In the genomic region with DNA sequence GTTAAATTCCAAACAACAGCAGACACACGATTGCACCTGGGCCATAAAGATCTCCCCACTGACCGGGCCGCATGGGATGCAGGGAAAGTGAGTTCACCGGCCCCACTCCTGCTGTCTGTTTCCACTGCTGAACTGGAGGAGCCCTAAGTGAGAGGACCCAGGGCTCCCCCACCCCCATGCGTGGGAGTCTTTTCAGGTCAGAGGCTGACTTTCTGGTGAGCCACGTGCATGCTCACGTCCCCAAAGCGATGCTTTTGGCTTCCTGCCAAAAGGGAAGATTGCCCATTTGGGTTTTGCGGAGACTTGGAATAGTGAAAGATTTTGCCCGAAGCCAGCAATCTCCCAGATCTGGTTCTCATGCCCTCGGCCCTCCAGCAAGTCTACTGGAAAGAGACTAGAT, we compare ENCODE assay signal across 9 mouse cellular contexts. TPM values are rescaled to one million over a fixed set of nuclear protein-coding genes. Genes with fewer than 3 reads are reported as not detected.
A peak's percentile ranks its signal among the peaks of the same experiment; 100 is the strongest.
DNase-seq lines count a peak whose midpoint lies in the region; ATAC-seq and TF ChIP-seq lines count a peak whose summit lies in the region.
"Had no signal": no experiment of that assay in that cellular context is flagged by ENCODE, and none has a peak within 500 bp of the region (broad histone marks: within the 10 kb centered on the region; RNA-seq: fewer than 3 reads in every experiment).

No protein-coding gene starts in this region.

- peaks cover 13% of the 10 kb centered on the region; the same call in 1 of the 2 replicates for H3K27me3 ChIP-seq in forebrain, embryonic 14.5 days (replicated peaks; ENCODE audit: control insufficient read depth, insufficient read depth, low read length)
- peaks cover 56% of the 10 kb centered on the region for H3K27me3 ChIP-seq in forebrain, embryonic 12.5 days
- peaks cover 59% of the 10 kb centered on the region for H3K27me3 ChIP-seq in heart, embryonic 10.5 days (ENCODE audit: insufficient read depth, poor library complexity, severe bottlenecking)
- H3K27me3 ChIP-seq in limb, embryonic 13.5 days, result peaks cover 24% of the 10 kb centered on the region

- no peak overlapping the region for H3K27ac ChIP-seq in forebrain, embryonic 14.5 days (ENCODE audit: low read depth, low read length)
- no peak overlapping the region for H3K27ac ChIP-seq in forebrain, embryonic 12.5 days
- H3K27ac ChIP-seq in heart, embryonic 10.5 days, result peak overlapping the region; percentile 48
- H3K27ac ChIP-seq in limb, embryonic 13.5 days, result peak overlapping the region; percentile 49; the same call in 1 of the 2 replicates

- H3K9me3 ChIP-seq in forebrain, embryonic 14.5 days (replicated peaks; ENCODE audit: control insufficient read depth, low read length), result no peaks in the 10 kb centered on the region
- H3K9me3 ChIP-seq in forebrain, embryonic 12.5 days, result no peaks in the 10 kb centered on the region
- no peaks in the 10 kb centered on the region for H3K9me3 ChIP-seq in heart, embryonic 10.5 days
- no peaks in the 10 kb centered on the region for H3K9me3 ChIP-seq in limb, embryonic 13.5 days

- DNase-seq in forebrain, embryonic 14.5 days (ENCODE audit: low spot score), result peak; percentile 60
- peak; percentile 37 to 40 for DNase-seq in lung, postnatal 4 days
- DNase-seq in lung, adult 2 months, result no peak
- DNase-seq in heart, embryonic 10.5 days (ENCODE audit: low spot score), result no peak
- DNase-seq in spleen, postnatal 10 days (ENCODE audit: low spot score in 2 of 2), result no peak
- no peak for DNase-seq in thymus, postnatal 25 days
- DNase-seq: thymus, adult 2 months had no signal

- no peak overlapping the region for H3K4me3 ChIP-seq in forebrain, embryonic 14.5 days (ENCODE audit: low read depth, low read length)
- no peak overlapping the region for H3K4me3 ChIP-seq in forebrain, embryonic 12.5 days (replicated peaks)
- H3K4me3 ChIP-seq in lung, adult 2 months (replicated peaks; ENCODE audit: extremely low read depth, low read depth, low read length), result no peak overlapping the region
- H3K4me3 ChIP-seq in heart, embryonic 10.5 days, result 0 out of 2 replicates have a peak overlapping the region, but pooled peaks have one; percentile 22
- H3K4me3 ChIP-seq in limb, embryonic 13.5 days, result peak overlapping the region; percentile 34

- H3K4me1 ChIP-seq in forebrain, embryonic 14.5 days (ENCODE audit: control insufficient read depth, insufficient read depth, low read length), result peaks cover 17% of the 10 kb centered on the region
- H3K4me1 ChIP-seq in forebrain, embryonic 12.5 days, result peaks cover 18% of the 10 kb centered on the region
- peaks cover 3% of the 10 kb centered on the region for H3K4me1 ChIP-seq in lung, adult 2 months (ENCODE audit: control insufficient read depth, insufficient read depth, low read length)
- H3K4me1 ChIP-seq in heart, embryonic 10.5 days, result peaks cover 63% of the 10 kb centered on the region
- H3K4me1 ChIP-seq in limb, embryonic 13.5 days, result peaks cover 78% of the 10 kb centered on the region

- WGBS in forebrain, embryonic 14.5 days, result 9% methylated on average over 11 of the region's 11 CpGs
- WGBS in forebrain, embryonic 12.5 days, result 27% methylated on average over 11 of the region's 11 CpGs
- WGBS in lung, adult 2 months, result 20% methylated on average over 11 of the region's 11 CpGs
- 22% methylated on average over 11 of the region's 11 CpGs for WGBS in heart, embryonic 10.5 days
- WGBS in limb, embryonic 13.5 days, result under 1% methylated on average over 11 of the region's 11 CpGs

- no peak overlapping the region for H3K9ac ChIP-seq in forebrain, embryonic 14.5 days (ENCODE audit: low read length)
- no peak overlapping the region for H3K9ac ChIP-seq in forebrain, embryonic 12.5 days
- H3K9ac ChIP-seq in limb, embryonic 13.5 days, result peak overlapping the region; percentile 39

- H3K4me2 ChIP-seq in forebrain, embryonic 14.5 days (ENCODE audit: low read length), result no peak overlapping the region
- H3K4me2 ChIP-seq in forebrain, embryonic 12.5 days, result no peak overlapping the region
- H3K4me2 ChIP-seq in limb, embryonic 13.5 days (replicated peaks), result peak overlapping the region; percentile 54

- no peak for TF ChIP-seq CTCF in lung, adult 2 months (IDR thresholded peaks at IDR 0.05; ENCODE audit: insufficient read depth, low read length)

- no peak for TF ChIP-seq POLR2A in lung, adult 2 months (IDR thresholded peaks at IDR 0.05; ENCODE audit: borderline replicate concordance, extremely low read depth, low read depth, low read length)

- no peak for ATAC-seq in forebrain, embryonic 14.5 days
- ATAC-seq in forebrain, embryonic 12.5 days (ENCODE audit: low FRiP score), result no peak
- no peak for ATAC-seq in limb, embryonic 13.5 days (ENCODE audit: low FRiP score, low read depth)

- no peaks in the 10 kb centered on the region for H3K36me3 ChIP-seq in forebrain, embryonic 14.5 days (ENCODE audit: control insufficient read depth, insufficient read depth, low read length)
- no peaks in the 10 kb centered on the region for H3K36me3 ChIP-seq in forebrain, embryonic 12.5 days (replicated peaks)
- H3K36me3 ChIP-seq in heart, embryonic 10.5 days, result no peaks in the 10 kb centered on the region
- H3K36me3 ChIP-seq in limb, embryonic 13.5 days, result no peaks in the 10 kb centered on the region

RNA-seq across cellular contexts. Expression of gene Meox1, which starts 2.7 kb away (rescaled TPM):
- polyA plus RNA-seq in forebrain, embryonic 14.5 days (2014; fragmentation: Nextera tagmentation; extraction: Ambion mirVana), result 0.34 and 0.49 TPM in 2 replicates
- polyA plus RNA-seq in forebrain, embryonic 12.5 days (2016; fragmentation: Nextera tagmentation; extraction: Ambion mirVana), result 0.17 and 0.60 TPM in 2 replicates
- polyA plus RNA-seq in lung, adult 2 months (2012; rRNA removed), result 4.3 and 4.4 TPM in 2 replicates
- 5.7 and 8.2 TPM in 2 replicates for polyA plus RNA-seq in heart, embryonic 10.5 days (2016; fragmentation: Nextera tagmentation; extraction: Ambion mirVana)
- polyA plus RNA-seq in limb, embryonic 13.5 days (2015; fragmentation: Nextera tagmentation; extraction: Ambion mirVana), result 17.1 and 20.8 TPM in 2 replicates

Comparison
In these comparisons a context has a peak if more than half of its experiments do, and no peak if none do; other contexts are left out.
1. DNase-seq: peak in forebrain, embryonic 14.5 days (single experiment) and lung, postnatal 4 days (2 of 2); none in lung, adult 2 months (single experiment), heart, embryonic 10.5 days (single experiment), spleen, postnatal 10 days (0 of 2) and thymus, postnatal 25 days (single experiment).
2. H3K27ac ChIP-seq: peak in heart, embryonic 10.5 days (single experiment) and limb, embryonic 13.5 days (single experiment); none in forebrain, embryonic 14.5 days (single experiment) and forebrain, embryonic 12.5 days (single experiment).
3. H3K4me3 ChIP-seq: peak in heart, embryonic 10.5 days (single experiment) and limb, embryonic 13.5 days (single experiment); none in forebrain, embryonic 14.5 days (single experiment), forebrain, embryonic 12.5 days (single experiment) and lung, adult 2 months (single experiment).